Mouse (Mus musculus) R1 (cell line): ENCODE measurements around the gene Zfp990.

Source experiments
- DNase-seq: peaks from one replicate; pipeline ENCODE4 v3.0.0-alpha.2; 2018; ENCODE audit warnings: low read depth, low spot score

The Zfp990 gene

GRCm38 (mm10) chr4:145586046-145586445 is 75.5 kb downstream of the Zfp990 start:
- DNase-seq, result peak; percentile 88
